Mouse (Mus musculus) E14TG2a.4 (cell line): ENCODE measurements around the gene Sgsm3.

Source experiments
- CTCF ChIP-seq: conservative IDR thresholded peaks from 2 replicates; pipeline ENCODE4 v1.5.1; 2014; ENCODE audit warnings: low read length
- POU5F1 ChIP-seq: IDR thresholded peaks from 2 replicates; pipeline ENCODE4 v1.6.1; 2014; ENCODE audit warnings: low read length, borderline replicate concordance

GRCm38 (mm10) chr15:80931345-80931960, 46.1 kb upstream of the Sgsm3 start:
- no peak for TF ChIP-seq CTCF
- TF ChIP-seq POU5F1 = no peak
